Mouse (Mus musculus): Measurements from ENCODE around the gene Zbtb42. TPM values are rescaled to one million over a fixed set of nuclear protein-coding genes. Genes with fewer than 3 reads are reported as not detected.

Gene Zbtb42
- polyA plus RNA-seq, 1 experiment from 2014 or later, result 2.1 TPM

- under 1% methylated on average over 53 of the region's 68 CpGs for WGBS
- Histone ChIP-seq H3K9me3 (no peaks in the 10 kb centered on the region), H3K36me3 (peaks cover 29% of the 10 kb centered on the region), H3K27me3 (peaks cover 18% of the 10 kb centered on the region), H3K4me3 (peak overlapping the region; percentile 97), H3K4me2 (replicated peaks) (peak overlapping the region; percentile 83), H3K9ac (peak overlapping the region; percentile 100), H3K4me1 (peaks cover 40% of the 10 kb centered on the region), H3K27ac (peak overlapping the region; percentile 95)
- no peak for ATAC-seq (ENCODE audit: insufficient number of reproducible peaks, insufficient read depth, low FRiP score, low TSS enrichment)
Measured at GRCm38 (mm10) chr12:112673576-112674091, 5.0 kb upstream of the Zbtb42 start.

GRCm38 (mm10) chr12:112674132-112675011, 4.3 kb upstream of the Zbtb42 start, which contains the start of gene Akt1:
Gene Akt1, minus strand, starts transcription at chr12:112674884.
- no peak for ATAC-seq (ENCODE audit: insufficient number of reproducible peaks, insufficient read depth, low FRiP score, low TSS enrichment)
- Histone ChIP-seq H3K36me3 (peaks cover 21% of the 10 kb centered on the region), H3K4me3 (peak within 1 kb of the TSS; percentile 97), H3K27me3 (peaks cover 24% of the 10 kb centered on the region), H3K4me2 (replicated peaks) (peak within 1 kb of the TSS; percentile 83), H3K9ac (peak within 1 kb of the TSS; percentile 100), H3K9me3 (no peaks in the 10 kb centered on the region), H3K27ac (peak within 1 kb of the TSS; percentile 95), H3K4me1 (peaks cover 43% of the 10 kb centered on the region)
- under 1% methylated on average over 33 of the region's 70 CpGs for WGBS

- H3K27ac ChIP-seq, result peak overlapping the region; percentile 95
- peaks cover 45% of the 10 kb centered on the region for H3K4me1 ChIP-seq
- peaks cover 35% of the 10 kb centered on the region for H3K27me3 ChIP-seq
- H3K36me3 ChIP-seq, result peaks cover 11% of the 10 kb centered on the region
- H3K9me3 ChIP-seq, result no peaks in the 10 kb centered on the region
- peak overlapping the region; percentile 97 for H3K4me3 ChIP-seq
- 14% methylated on average over 18 of the region's 18 CpGs for WGBS
- peak overlapping the region; percentile 83 for H3K4me2 ChIP-seq (replicated peaks)
- H3K9ac ChIP-seq, result peak overlapping the region; percentile 100; the same call in 1 of the 2 replicates
- peak; percentile 23 for ATAC-seq (ENCODE audit: insufficient number of reproducible peaks, insufficient read depth, low FRiP score, low TSS enrichment)
Measured at GRCm38 (mm10) chr12:112675245-112676035, 3.2 kb upstream of the Zbtb42 start.

GRCm38 (mm10) chr12:112677076-112677475, 1.6 kb upstream of the Zbtb42 start:
- Histone ChIP-seq H3K9ac (no peak overlapping the region), H3K27me3 (peaks cover 50% of the 10 kb centered on the region), H3K4me1 (peaks cover 29% of the 10 kb centered on the region), H3K4me3 (no peak overlapping the region), H3K9me3 (no peaks in the 10 kb centered on the region), H3K36me3 (no peaks in the 10 kb centered on the region), H3K4me2 (replicated peaks) (no peak overlapping the region), H3K27ac (no peak overlapping the region)
- ATAC-seq (ENCODE audit: insufficient number of reproducible peaks, insufficient read depth, low FRiP score, low TSS enrichment), result no peak
- WGBS, result 62% methylated on average over 5 of the region's 5 CpGs

GRCm38 (mm10) chr12:112677943-112678554, 579 bp upstream of the Zbtb42 start:
- Histone ChIP-seq H3K4me3 (peak overlapping the region; percentile 62), H3K36me3 (no peaks in the 10 kb centered on the region), H3K27ac (no peak overlapping the region), H3K9ac (peak overlapping the region; percentile 58; the same call in 1 of the 2 replicates), H3K4me1 (peaks cover 19% of the 10 kb centered on the region), H3K4me2 (replicated peaks) (peak overlapping the region; percentile 93), H3K27me3 (peaks cover 57% of the 10 kb centered on the region), H3K9me3 (no peaks in the 10 kb centered on the region)
- 19% methylated on average over 19 of the region's 19 CpGs for WGBS
- ATAC-seq (ENCODE audit: insufficient number of reproducible peaks, insufficient read depth, low FRiP score, low TSS enrichment), result no peak

GRCm38 (mm10) chr12:112679027-112679996, 684 bp downstream of the Zbtb42 start:
- ATAC-seq (ENCODE audit: insufficient number of reproducible peaks, insufficient read depth, low FRiP score, low TSS enrichment), result no peak
- peak overlapping the region; percentile 93 for H3K4me2 ChIP-seq (replicated peaks)
- H3K36me3 ChIP-seq, result no peaks in the 10 kb centered on the region
- H3K9ac ChIP-seq, result peak overlapping the region; percentile 58
- H3K9me3 ChIP-seq, result no peaks in the 10 kb centered on the region
- peaks cover 18% of the 10 kb centered on the region for H3K4me1 ChIP-seq
- peak overlapping the region; percentile 62 for H3K4me3 ChIP-seq
- H3K27me3 ChIP-seq, result peaks cover 57% of the 10 kb centered on the region
- H3K27ac ChIP-seq, result no peak overlapping the region
- 4% methylated on average over 74 of the region's 87 CpGs for WGBS

GRCm38 (mm10) chr12:112683351-112683750, 4.7 kb downstream of the Zbtb42 start:
- no peak overlapping the region for H3K27ac ChIP-seq
- no peaks in the 10 kb centered on the region for H3K36me3 ChIP-seq
- H3K27me3 ChIP-seq, result peaks cover 43% of the 10 kb centered on the region
- WGBS, result 61% methylated on average over 7 of the region's 7 CpGs
- H3K9ac ChIP-seq, result no peak overlapping the region
- H3K9me3 ChIP-seq, result no peaks in the 10 kb centered on the region
- ATAC-seq (ENCODE audit: insufficient number of reproducible peaks, insufficient read depth, low FRiP score, low TSS enrichment), result no peak
- no peak overlapping the region for H3K4me2 ChIP-seq (replicated peaks)
- H3K4me3 ChIP-seq, result no peak overlapping the region
- peaks cover 6% of the 10 kb centered on the region for H3K4me1 ChIP-seq

- H3K4me3 ChIP-seq, result no peak overlapping the region
- H3K4me2 ChIP-seq (replicated peaks), result no peak overlapping the region
- no peaks in the 10 kb centered on the region for H3K9me3 ChIP-seq
- no peak overlapping the region for H3K9ac ChIP-seq
- 74% methylated on average over 15 of the region's 15 CpGs for WGBS
- no peaks in the 10 kb centered on the region for H3K36me3 ChIP-seq
- ATAC-seq (ENCODE audit: insufficient number of reproducible peaks, insufficient read depth, low FRiP score, low TSS enrichment), result no peak
- no peaks in the 10 kb centered on the region for H3K27me3 ChIP-seq
- H3K27ac ChIP-seq, result no peak overlapping the region
- H3K4me1 ChIP-seq, result peaks cover 6% of the 10 kb centered on the region
Measured at GRCm38 (mm10) chr12:112688458-112688857, 9.8 kb downstream of the Zbtb42 start.

GRCm38 (mm10) chr12:112693185-112694126, 14.8 kb downstream of the Zbtb42 start:
- WGBS, result 3% methylated on average over 54 of the region's 54 CpGs
- Histone ChIP-seq H3K27me3 (no peaks in the 10 kb centered on the region), H3K4me3 (peak overlapping the region; percentile 62), H3K9me3 (no peaks in the 10 kb centered on the region), H3K27ac (peak overlapping the region; percentile 76), H3K4me2 (replicated peaks) (peak overlapping the region; percentile 86), H3K36me3 (no peaks in the 10 kb centered on the region), H3K9ac (peak overlapping the region; percentile 84), H3K4me1 (peaks cover 12% of the 10 kb centered on the region)
- peak; percentile 90 for ATAC-seq (ENCODE audit: insufficient number of reproducible peaks, insufficient read depth, low FRiP score, low TSS enrichment)

- Histone ChIP-seq H3K27me3 (0 out of 2 replicates have a peak, but pooled peaks cover 3% of the 10 kb centered on the region), H3K4me2 (replicated peaks) (peak overlapping the region; percentile 86), H3K9me3 (no peaks in the 10 kb centered on the region), H3K27ac (no peak overlapping the region), H3K4me3 (peak overlapping the region; percentile 62), H3K4me1 (peaks cover 12% of the 10 kb centered on the region), H3K36me3 (no peaks in the 10 kb centered on the region), H3K9ac (peak overlapping the region; percentile 84)
- WGBS, result 79% methylated on average over 10 of the region's 10 CpGs
- ATAC-seq (ENCODE audit: insufficient number of reproducible peaks, insufficient read depth, low FRiP score, low TSS enrichment), result no peak
Measured at GRCm38 (mm10) chr12:112694127-112694475, 15.5 kb downstream of the Zbtb42 start.

Measured in embryonic facial prominence, embryonic 12.5 days (tissue).